Mouse (Mus musculus) cerebellum, adult 9-11 months (tissue): ENCODE data around the gene Zdhhc14.

Experiments used
- DNase-seq: peaks from one replicate; pipeline ENCODE4 v3.0.0; 2022

The Zdhhc14 gene

DNA sequence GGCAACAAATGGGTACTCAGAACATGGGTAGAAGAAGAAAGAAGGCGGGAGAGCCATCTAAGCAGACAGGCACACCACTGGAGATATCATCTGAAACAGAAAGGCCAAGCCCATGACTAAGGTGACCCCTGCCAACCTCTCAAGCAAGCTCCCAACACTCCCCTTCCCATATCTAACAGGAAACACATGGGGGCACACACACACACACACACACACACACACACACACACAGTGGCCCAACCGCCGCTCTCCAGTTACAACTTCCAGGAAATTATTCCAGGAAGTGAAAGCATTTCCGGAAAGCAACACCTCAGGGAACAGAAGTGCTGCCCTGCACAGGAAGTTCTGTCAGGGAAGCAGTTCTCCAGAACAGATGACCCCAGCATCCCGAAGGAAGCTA lies 301.9 kb downstream of the Zdhhc14 start:
- DNase-seq: no peak

DNA sequence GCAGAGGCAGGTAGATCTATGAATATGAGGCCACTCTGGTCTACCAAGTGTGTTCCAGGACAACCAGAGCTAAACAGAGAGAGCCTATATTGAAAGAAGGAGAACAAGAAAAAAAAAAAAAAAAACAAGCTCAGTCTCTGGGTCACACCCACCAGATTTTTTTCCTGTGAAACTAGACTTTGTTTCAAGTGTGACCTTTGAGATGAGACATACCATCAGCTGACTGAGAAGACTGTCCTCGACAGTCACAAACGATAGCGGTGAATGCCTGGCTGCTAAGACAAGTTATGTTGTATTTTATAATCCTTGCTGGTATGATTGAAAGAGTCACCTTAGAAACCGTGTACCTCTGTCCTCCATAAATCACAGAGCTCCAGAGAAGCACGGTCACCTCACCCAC lies 303.0 kb downstream of the Zdhhc14 start:
- DNase-seq: no peak

DNA sequence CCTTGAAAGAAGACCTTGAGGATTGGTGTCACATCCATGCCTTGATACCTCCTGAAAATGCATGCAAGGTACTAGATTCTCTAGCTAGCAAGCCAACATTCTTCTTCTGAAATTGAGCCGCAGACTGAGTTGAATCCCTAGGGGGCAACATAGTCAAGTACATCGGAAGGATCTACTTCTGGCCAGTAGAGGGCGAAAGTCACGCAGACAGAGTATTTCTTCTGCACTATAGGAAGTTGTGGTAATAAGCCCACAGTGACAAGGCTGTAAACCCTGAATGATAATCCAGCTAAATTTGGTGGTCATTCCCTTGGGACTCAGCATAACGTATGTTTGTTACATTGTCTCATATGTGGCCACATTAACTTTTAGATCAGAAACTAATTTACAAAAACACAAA lies 303.5 kb downstream of the Zdhhc14 start:
- peak; percentile 69 for DNase-seq

DNA sequence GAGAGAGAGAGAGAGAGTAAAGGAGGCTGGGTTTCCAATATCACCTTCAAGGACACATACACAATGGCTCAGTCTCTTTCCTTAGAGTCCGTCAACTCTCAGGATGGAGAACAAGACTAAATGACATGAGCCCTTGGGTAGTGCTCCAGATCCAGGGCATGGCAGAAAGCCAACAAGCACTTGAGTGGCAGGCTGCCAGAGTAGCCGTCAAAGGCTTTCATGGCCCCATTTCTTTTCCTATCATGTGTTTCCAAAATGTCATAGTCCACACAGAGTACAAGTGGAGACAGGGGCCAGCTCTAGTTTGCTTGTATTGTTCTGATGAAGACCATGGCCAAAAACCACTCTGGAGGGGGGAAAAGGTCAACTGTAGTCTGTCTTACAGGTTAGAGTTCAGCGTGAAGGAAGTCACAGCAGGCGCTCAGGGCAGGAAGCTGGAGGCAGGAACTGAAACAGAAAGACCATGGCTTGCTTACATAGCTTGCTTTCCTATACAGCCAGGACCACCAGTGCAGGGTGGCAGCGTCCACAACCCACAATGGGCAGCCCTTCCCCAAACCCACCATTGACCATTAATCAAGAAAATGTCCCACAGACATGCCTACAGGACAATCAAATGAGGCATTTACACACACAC lies 304.9 kb downstream of the Zdhhc14 start:
- DNase-seq: peak; percentile 31

DNA sequence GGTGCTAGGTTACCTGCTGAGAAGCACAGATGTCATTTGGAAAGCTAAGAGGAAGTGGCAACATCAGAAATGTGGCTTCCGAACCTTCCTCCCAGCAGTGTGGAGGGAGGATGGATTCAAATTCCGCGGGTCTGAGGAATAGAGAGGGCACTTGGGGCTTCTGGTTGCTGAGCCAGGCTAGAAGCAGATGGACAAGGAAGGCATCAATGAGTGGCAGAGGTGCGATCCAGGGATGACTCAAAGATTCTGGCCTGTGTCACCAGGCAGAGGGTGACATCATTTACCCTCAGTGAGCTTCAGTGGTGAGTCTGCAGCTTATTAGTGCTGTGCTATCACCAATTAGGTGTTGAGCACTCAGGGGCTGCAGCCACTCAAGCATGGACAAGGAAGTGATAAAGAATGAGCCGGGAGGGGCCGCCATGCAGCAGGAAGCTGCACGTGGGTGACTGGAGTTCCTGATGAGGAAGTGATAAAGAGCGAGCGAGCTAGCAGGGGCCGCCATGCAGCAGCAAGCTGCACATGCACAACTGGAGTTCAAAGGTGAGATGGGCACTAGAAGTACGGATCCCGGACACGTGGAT lies 306.0 kb downstream of the Zdhhc14 start:
- DNase-seq: peak; percentile 56

DNA sequence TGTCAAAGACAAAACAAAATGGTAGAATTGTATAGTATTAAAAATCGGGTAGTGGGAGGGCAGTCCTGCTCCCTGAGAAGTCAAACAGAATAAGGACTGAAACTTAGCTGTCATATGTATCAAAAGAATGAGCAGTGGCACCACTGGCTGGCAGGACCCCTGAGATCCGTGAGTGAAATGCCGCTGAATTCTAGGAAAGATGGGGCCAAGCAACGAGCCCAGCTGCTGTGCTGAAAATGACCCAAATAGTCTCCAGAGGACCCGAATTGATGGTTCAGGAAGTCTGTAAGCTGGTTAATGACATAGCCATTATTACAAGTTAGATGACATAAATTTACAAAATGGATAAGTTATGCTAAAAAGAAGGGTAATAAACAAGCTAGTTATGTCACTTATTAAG lies 306.5 kb downstream of the Zdhhc14 start:
- DNase-seq: no peak

DNA sequence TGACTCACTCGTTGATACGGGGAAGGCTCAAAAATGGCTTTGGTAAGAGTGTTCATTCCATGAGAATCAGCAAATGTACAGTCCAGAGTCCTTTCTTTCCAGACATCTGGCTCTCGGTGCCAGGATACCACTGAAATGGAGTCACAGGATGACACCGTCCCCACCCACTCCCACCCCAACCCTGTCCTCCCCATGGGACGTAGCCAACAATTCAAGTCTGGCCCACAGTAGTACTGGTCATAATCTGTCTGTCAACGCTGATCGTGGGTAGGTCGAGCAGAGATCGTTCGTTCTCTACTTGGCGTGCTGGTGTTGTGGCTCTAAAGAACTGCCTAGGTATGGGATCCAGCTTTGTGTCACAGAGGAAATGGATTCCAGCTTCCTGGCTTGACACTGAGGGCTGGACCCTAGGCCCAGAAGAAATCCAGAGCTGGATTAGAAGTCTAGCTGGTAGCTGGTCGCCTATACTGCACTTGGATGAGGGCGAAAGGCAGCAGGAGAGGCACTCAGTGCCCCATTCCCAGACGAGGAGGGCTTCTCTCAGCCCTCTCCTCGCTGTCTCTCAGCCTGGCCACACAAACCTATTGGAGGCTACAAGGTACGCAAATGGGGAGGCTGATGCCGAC lies 307.2 kb downstream of the Zdhhc14 start:
- DNase-seq: no peak

DNA sequence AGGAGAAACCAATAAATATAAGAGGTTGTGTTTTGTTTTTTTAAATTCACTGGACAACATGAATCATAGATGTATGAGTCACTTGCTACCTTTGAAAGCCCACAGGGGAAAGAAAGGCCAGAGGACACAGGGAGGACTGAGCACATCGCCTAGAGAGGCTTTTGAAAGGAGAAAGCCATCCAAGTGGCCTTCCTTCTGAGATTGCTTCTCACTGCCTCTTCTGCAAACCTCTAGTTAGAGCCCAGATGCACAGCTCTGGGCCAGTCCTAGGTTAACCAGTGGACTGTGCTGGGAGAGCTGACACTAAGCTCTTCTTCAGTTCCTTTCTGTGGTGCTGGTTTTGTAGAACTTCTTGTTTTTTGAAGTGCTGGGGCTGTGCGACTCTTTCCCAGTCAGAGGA lies 307.9 kb downstream of the Zdhhc14 start:
- DNase-seq: no peak

DNA sequence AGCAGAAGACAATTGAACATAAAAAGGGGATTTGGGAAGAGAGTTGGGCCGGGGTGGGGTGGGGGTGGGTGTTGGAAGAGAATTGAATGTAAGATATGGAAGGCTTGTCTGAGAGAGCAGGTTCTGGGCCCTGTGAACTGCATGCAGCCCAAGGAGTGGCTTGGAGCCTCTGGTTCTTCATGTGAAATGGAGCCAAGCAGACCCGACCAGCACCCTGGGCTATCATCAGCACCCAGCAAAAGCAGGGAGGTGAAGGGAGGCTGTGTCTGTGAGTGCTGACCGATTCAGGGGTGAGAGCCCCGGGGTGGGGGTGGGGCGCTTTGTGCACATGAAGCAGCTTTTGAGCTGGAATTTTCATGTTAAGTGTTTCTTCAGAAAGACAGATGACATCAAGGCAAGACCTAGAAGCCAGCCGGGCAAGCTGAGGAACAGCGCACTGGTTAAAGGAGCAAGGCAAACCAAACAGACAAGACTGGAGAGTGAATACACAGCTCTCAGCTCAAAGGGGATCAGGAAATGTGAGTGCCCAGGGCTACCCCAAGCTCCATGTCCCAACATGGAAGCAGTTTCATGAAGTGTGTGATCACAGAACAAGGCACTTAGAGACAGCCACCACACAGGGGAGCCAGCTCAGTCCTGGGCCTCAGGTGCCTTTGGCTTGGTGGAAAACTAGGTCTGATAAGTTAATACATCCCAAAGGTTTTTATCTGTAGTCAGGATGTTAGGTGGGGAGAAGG lies 308.6 kb downstream of the Zdhhc14 start:
- no peak for DNase-seq

DNA sequence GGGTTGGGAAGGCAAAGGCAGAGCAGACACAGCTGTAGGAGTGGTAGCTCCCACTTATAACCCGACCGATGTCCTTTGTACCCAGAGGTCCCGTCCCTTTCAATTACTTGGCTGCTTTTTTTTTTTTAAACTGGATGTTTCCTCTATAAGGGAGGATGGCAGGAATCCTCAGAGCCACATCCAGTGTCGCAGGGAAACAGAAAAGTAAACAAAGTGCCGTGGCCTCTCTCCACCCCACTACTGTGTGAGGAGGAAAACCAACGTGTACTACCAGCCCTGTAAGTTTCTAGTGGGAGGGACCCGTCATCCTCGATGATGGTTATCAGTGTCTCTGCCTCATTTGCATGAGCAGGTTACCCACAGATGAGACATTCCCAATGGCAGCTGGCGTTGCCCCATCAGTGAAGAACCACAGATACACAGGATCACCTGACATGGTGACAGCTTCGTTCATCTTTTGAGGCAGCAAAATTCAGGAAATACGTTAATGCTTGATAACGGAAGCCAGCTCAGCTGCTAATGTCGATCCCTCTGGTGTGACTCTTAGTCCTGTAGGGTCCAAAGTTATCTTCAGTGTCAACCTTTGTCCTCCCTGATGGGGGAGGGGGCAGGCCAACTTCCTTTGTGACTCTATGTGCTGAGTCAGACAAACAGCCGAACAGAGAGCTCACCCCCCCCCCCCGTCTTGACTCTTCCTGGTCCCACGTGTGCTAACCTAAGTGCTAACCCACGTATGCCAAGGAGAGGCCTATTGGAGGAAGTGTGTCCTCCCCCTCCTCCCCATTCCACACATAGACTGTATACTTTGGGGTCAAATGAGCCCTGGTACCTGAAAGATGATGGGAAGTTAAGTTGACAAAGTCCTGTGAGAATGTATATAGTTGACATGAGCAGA lies 309.7 kb downstream of the Zdhhc14 start:
- DNase-seq: no peak

DNA sequence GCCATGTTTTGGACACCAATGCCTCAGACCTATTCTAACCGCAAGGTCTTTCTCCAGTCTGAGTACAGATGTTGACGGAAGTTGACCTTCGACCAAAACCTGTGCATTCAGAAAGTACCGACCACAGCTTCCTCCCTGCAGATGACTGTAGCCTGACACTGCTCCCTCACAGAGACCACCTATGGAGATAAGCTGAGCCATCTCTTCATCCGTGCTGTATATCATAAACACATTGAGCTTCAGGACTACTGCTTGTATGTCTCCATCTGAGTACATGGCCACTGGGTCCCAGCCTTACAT lies 310.2 kb downstream of the Zdhhc14 start:
- DNase-seq: no peak
